Mouse (Mus musculus) neural tube, embryonic 12.5 days (tissue): ENCODE data around the gene Mllt3. TPM values are rescaled to one million over a fixed set of nuclear protein-coding genes. Genes with fewer than 3 reads are reported as not detected.

Experiments
- ATAC-seq: fragments of 200-750 bp; cut with Nextera tagmentation; 2 replicates; pipeline ENCODE4 v1.8.0; 2017; ENCODE audit warnings: low read depth, mild to moderate bottlenecking, moderate TSS enrichment, moderate library complexity; ENCODE audit not compliant: low FRiP score
- H3K27ac ChIP-seq: fragments of 300-500 bp; sonication (generic); 2 replicates; pipeline ENCODE4 v1.5.1; 2016
- H3K27me3 ChIP-seq: fragments of 300-500 bp; sonication (generic); replicated peaks from 2 replicates; pipeline ENCODE4 v1.6.1; 2016; ENCODE audit warnings: mild to moderate bottlenecking
- H3K36me3 ChIP-seq: fragments of 300-500 bp; sonication (generic); 2 replicates; pipeline ENCODE4 v1.6.1; 2016; ENCODE audit warnings: mild to moderate bottlenecking
- H3K4me1 ChIP-seq: fragments of 300-500 bp; sonication (generic); 2 replicates; pipeline ENCODE4 v1.6.1; 2016
- H3K4me2 ChIP-seq: fragments of 300-500 bp; sonication (generic); replicated peaks from 2 replicates; pipeline ENCODE4 v1.6.1; 2016; ENCODE audit warnings: mild to moderate bottlenecking
- H3K4me3 ChIP-seq: fragments of 300-500 bp; sonication (generic); 2 replicates; pipeline ENCODE4 v1.5.1; 2016
- H3K9ac ChIP-seq: fragments of 300-500 bp; sonication (generic); 2 replicates; pipeline ENCODE4 v1.6.1; 2016; ENCODE audit warnings: mild to moderate bottlenecking
- H3K9me3 ChIP-seq: fragments of 300-500 bp; sonication (generic); 2 replicates; pipeline ENCODE4 v1.6.1; 2016; ENCODE audit warnings: mild to moderate bottlenecking
- whole genome bisulfite sequencing: fragments of 180-500 bp; shearing (Covaris S2); methylation state at CpG from one replicate; pipeline ENCODE4 v1.1.7; 2016; 5-methylcytosine and 5-hydroxymethylcytosine counted together
- polyA plus RNA-seq: library from polyadenylated mRNA; unstranded; fragments of >200 nt; fragmentation: Nextera tagmentation; extraction: Ambion mirVana; gene quantifications from 2 replicates; pipeline ENCODE4 v1.2.1, GENCODE M21; 2016

Gene Mllt3
- polyA plus RNA-seq, 1 experiment from 2014 or later, result 76.3 TPM

GRCm38 (mm10) chr4:87901166-87901565, 132.0 kb downstream of the Mllt3 start:
- Histone ChIP-seq H3K27ac (no peak overlapping the region), H3K27me3 (no peaks in the 10 kb centered on the region), H3K36me3 (no peaks in the 10 kb centered on the region), H3K9me3 (no peaks in the 10 kb centered on the region), H3K4me3 (no peak overlapping the region), H3K4me1 (no peaks in the 10 kb centered on the region), H3K4me2 (no peak overlapping the region), H3K9ac (no peak overlapping the region)
- 15% methylated on average over 1 of the region's 1 CpGs for WGBS
- no peak for ATAC-seq

DNA sequence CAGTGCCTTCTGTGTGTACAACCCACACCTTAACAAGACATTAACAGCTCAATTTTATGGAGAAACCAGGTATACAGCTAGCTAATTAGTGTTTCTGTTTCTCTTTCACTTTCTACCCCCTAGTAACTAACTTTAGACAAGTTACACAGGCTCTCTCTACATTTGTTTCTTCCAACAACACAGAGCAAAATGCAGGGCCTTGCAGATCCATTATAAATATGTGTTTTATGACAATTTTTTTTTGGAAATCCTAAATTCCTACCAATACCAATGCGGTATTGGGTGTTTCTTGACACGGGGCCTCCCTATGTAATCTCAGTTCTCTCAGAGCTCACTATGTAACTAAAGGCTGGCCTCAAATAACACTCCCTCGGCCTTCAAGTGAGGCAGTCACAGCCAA, 139.7 kb downstream of the Mllt3 start:
- Histone ChIP-seq H3K27ac (no peak overlapping the region), H3K4me1 (peaks cover 16% of the 10 kb centered on the region), H3K27me3 (no peaks in the 10 kb centered on the region), H3K9me3 (no peaks in the 10 kb centered on the region), H3K36me3 (no peaks in the 10 kb centered on the region), H3K4me3 (no peak overlapping the region), H3K9ac (no peak overlapping the region), H3K4me2 (no peak overlapping the region)
- 89% methylated on average over 3 of the region's 3 CpGs for WGBS
- ATAC-seq, result no peak

DNA sequence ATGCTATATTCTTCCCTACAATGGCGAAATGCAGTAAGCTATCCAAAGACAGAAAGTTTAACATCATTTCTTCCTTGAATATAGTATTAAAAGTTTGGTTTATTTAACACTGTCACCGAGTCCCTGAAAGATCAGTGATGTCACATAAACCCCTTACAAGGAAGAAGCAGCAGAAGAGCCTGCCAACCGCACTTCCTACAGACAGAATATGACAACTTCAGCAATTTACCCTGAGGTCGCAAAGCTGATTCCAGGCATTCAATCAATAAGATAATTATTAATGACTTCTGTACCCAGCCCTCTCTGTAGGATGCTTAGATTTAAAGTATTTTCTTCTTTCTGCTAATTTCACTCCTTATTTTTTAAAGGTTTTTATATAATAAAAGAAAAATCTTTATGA, 140.2 kb downstream of the Mllt3 start:
- 80% methylated on average over 4 of the region's 4 CpGs for WGBS

DNA sequence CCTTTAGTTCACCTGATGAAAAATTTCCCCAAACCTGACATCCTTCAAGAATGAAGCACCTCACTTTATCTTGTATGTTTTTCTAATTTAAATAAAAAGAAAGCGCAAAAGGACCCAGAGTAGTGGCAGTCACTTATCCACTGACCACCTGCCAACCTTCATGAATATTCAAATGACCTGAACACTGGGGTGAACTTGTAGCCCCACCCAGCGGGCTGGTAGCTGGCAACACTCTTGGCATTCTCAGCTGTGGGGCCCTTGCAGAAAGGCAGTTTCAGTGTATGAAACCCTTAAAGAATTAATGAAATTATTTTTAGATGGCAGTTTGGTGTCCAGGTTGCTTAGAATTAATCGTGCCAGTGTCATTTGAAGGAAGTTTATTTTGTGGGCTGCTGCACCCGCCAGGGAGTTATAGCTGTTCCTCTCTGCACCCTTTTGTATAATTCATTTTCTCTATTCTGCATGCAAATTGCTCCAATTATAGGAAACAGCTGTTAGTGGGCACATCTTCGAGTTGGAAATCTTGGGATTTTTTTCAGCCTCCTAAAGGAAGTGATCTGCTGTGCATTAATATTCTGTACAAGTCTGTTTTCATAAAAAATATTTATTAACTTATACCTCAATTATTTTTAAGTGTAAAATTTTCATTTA, 149.8 kb downstream of the Mllt3 start:
- H3K27ac ChIP-seq, result no peak overlapping the region
- no peaks in the 10 kb centered on the region for H3K36me3 ChIP-seq
- H3K9me3 ChIP-seq, result no peaks in the 10 kb centered on the region
- H3K4me2 ChIP-seq, result no peak overlapping the region
- 36% methylated on average over 5 of the region's 5 CpGs for WGBS
- ATAC-seq, result peak; percentile 88
- peaks cover 18% of the 10 kb centered on the region for H3K4me1 ChIP-seq
- H3K9ac ChIP-seq, result no peak overlapping the region
- no peak overlapping the region for H3K4me3 ChIP-seq
- H3K27me3 ChIP-seq, result no peaks in the 10 kb centered on the region

More for the DNA sequence above, 140.2 kb downstream of the Mllt3 start:
- Histone ChIP-seq H3K36me3 (no peaks in the 10 kb centered on the region), H3K4me3 (no peak overlapping the region), H3K9ac (no peak overlapping the region), H3K9me3 (no peaks in the 10 kb centered on the region), H3K4me2 (no peak overlapping the region), H3K4me1 (peaks cover 19% of the 10 kb centered on the region), H3K27me3 (no peaks in the 10 kb centered on the region), H3K27ac (no peak overlapping the region)
- no peak for ATAC-seq

DNA sequence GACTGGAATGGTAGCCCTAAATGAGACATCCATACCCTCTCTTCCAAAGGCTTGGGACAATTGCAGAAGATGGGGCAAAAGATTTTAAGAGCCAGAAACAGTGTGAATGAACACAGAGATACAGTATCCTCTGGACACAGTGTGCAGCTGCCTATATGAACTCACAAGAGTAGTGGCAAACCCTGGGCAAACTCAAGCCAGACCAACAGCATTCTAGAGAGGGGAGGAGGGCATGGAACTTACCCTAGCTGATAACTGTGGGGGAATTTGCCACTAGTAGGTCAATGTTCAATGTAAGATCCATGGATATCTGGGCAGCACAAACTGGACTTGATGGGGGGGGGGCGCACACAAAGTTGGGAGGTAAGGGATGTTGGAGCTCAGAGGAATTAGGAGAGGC, 151.2 kb downstream of the Mllt3 start:
- 93% methylated on average over 1 of the region's 1 CpGs for WGBS
- no peak overlapping the region for H3K4me2 ChIP-seq
- H3K4me3 ChIP-seq, result no peak overlapping the region
- H3K9ac ChIP-seq, result no peak overlapping the region
- peaks cover 15% of the 10 kb centered on the region for H3K4me1 ChIP-seq
- ATAC-seq, result no peak
- no peaks in the 10 kb centered on the region for H3K27me3 ChIP-seq
- H3K36me3 ChIP-seq, result no peaks in the 10 kb centered on the region
- H3K27ac ChIP-seq, result no peak overlapping the region
- H3K9me3 ChIP-seq, result no peaks in the 10 kb centered on the region

DNA sequence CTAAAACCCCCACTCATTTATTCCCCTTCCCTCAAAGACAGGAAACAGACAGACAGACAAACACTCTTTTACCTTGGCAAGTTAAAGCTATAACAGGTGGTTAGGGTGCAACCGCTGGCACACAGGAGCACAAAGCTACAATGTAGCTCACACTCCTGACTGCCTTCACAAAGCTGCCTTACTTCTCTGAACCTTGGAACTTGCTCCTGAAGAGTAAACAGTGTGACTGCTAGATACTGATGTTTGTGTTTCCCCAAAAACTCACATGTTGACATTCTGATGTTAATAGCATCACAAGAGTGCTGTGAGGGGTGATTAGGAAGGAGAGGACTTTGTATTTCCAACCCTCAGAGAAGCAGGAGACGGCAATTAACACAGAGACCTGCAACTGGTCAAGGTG, 151.6 kb downstream of the Mllt3 start:
- WGBS, result 87% methylated on average over 2 of the region's 2 CpGs
- H3K27ac ChIP-seq, result no peak overlapping the region
- H3K4me1 ChIP-seq, result peaks cover 15% of the 10 kb centered on the region
- no peaks in the 10 kb centered on the region for H3K9me3 ChIP-seq
- no peaks in the 10 kb centered on the region for H3K36me3 ChIP-seq
- no peak overlapping the region for H3K4me2 ChIP-seq
- ATAC-seq, result no peak
- H3K4me3 ChIP-seq, result no peak overlapping the region
- no peak overlapping the region for H3K9ac ChIP-seq
- no peaks in the 10 kb centered on the region for H3K27me3 ChIP-seq

DNA sequence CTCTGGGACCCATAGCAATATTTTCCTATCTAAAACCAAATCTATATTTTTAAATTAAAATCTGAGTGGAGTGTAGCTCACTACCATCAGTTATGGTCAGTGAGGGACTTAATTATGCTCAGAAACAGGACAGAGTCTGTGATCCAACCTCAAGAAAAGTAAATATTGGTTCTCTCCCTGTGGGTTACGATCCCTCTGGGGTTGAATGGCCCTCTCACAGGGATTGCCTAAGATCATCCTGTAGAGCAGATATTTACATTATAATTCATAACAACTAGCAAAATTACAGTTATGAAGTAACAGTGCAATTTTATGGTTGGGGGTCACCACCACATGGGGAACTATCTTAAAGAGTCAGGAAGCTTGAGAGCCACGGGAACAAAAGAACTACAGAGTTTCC, 152.9 kb downstream of the Mllt3 start:
- Histone ChIP-seq H3K4me1 (peaks cover 13% of the 10 kb centered on the region), H3K9me3 (no peaks in the 10 kb centered on the region), H3K4me2 (no peak overlapping the region), H3K27me3 (no peaks in the 10 kb centered on the region), H3K27ac (no peak overlapping the region), H3K9ac (no peak overlapping the region), H3K36me3 (no peaks in the 10 kb centered on the region), H3K4me3 (no peak overlapping the region)
- ATAC-seq, result no peak
- WGBS, result 72% methylated on average over 2 of the region's 2 CpGs

- ATAC-seq, result no peak
- Histone ChIP-seq H3K27ac (no peak overlapping the region), H3K36me3 (no peaks in the 10 kb centered on the region; the same call in 1 of the 2 replicates), H3K4me1 (peaks cover 8% of the 10 kb centered on the region; the same call in 1 of the 2 replicates), H3K4me2 (no peak overlapping the region), H3K9ac (no peak overlapping the region), H3K9me3 (no peaks in the 10 kb centered on the region), H3K4me3 (no peak overlapping the region), H3K27me3 (no peaks in the 10 kb centered on the region)
- WGBS, result 90% methylated on average over 6 of the region's 6 CpGs
Observed at GRCm38 (mm10) chr4:87878701-87879100, 154.5 kb downstream of the Mllt3 start.

DNA sequence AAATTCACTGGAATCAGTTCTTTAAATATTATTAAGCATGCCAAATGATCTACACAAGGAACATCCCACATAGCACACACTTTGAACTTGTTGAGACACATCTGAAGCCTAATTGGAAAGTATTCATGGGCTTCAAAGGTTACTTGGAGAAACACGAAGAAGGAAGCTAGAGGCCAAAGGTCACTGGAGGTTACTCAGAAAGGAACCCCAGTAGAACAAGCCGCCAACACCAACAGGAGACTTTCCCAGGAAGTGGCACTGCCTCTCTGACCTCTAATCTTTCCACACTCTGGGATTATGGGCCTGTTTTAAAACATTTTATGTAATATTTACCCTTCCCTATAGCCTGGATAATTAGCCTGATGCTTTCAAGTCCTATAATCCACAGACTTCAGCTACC, 162.6 kb downstream of the Mllt3 start:
- Histone ChIP-seq H3K9ac (no peak overlapping the region), H3K27me3 (no peaks in the 10 kb centered on the region), H3K36me3 (peaks cover 6% of the 10 kb centered on the region; the same call in 1 of the 2 replicates), H3K27ac (no peak overlapping the region), H3K4me2 (no peak overlapping the region), H3K9me3 (no peaks in the 10 kb centered on the region), H3K4me1 (peaks cover 9% of the 10 kb centered on the region), H3K4me3 (no peak overlapping the region)
- 31% methylated on average over 2 of the region's 2 CpGs for WGBS
- no peak for ATAC-seq

DNA sequence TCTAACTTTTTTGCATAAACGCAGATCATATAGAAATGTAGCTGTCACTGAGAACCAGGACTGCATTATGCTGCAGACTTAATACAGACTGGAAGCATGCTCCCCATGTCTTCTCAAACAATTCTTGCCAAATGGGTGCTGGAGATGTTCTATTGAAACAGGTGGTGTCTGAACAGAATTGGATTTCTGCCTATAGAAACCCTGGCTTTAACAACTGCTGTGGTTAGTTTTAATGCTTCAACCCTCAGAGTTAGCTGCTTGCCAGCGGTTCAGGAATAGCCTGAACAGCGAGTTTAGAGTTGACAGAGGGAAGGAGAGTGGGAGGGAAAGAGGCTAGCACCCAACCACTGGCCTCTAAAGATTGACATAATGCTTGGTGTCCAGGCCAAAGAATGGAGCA, 166.6 kb downstream of the Mllt3 start:
- Histone ChIP-seq H3K9me3 (no peaks in the 10 kb centered on the region), H3K27ac (no peak overlapping the region), H3K9ac (no peak overlapping the region), H3K27me3 (no peaks in the 10 kb centered on the region), H3K4me3 (no peak overlapping the region), H3K4me2 (no peak overlapping the region), H3K4me1 (peaks cover 20% of the 10 kb centered on the region), H3K36me3 (no peaks in the 10 kb centered on the region)
- 71% methylated on average over 3 of the region's 3 CpGs for WGBS
- ATAC-seq, result no peak

- Histone ChIP-seq H3K4me1 (peaks cover 20% of the 10 kb centered on the region), H3K9ac (no peak overlapping the region), H3K27me3 (no peaks in the 10 kb centered on the region), H3K36me3 (no peaks in the 10 kb centered on the region), H3K9me3 (no peaks in the 10 kb centered on the region), H3K27ac (no peak overlapping the region), H3K4me2 (no peak overlapping the region), H3K4me3 (no peak overlapping the region)
- ATAC-seq, result no peak
- 16% methylated on average over 3 of the region's 3 CpGs for WGBS
Observed at GRCm38 (mm10) chr4:87865848-87866247, 167.3 kb downstream of the Mllt3 start.

DNA sequence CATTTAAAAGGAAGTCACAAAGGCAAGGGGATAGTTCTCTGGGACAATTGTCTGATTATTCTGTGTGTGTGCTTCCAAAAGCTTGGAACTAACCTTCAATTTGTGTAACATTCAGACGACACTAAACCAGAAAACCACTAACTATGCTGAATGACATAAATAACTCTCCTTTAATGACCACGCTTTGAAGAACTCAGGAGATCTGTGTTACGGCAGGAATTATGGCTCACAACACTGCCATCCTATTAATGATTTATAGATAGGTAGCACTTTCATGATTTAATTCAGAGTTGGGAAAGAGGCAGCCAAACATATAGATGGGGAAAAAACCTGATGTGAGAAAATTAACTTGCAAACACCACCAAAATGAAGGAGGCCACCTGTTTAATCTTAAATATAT, 168.1 kb downstream of the Mllt3 start:
- no peak overlapping the region for H3K27ac ChIP-seq
- H3K27me3 ChIP-seq, result no peaks in the 10 kb centered on the region
- H3K4me3 ChIP-seq, result no peak overlapping the region
- 17% methylated on average over 3 of the region's 3 CpGs for WGBS
- no peak overlapping the region for H3K9ac ChIP-seq
- ATAC-seq, result no peak
- H3K4me1 ChIP-seq, result peaks cover 20% of the 10 kb centered on the region
- H3K9me3 ChIP-seq, result no peaks in the 10 kb centered on the region
- H3K36me3 ChIP-seq, result no peaks in the 10 kb centered on the region
- no peak overlapping the region for H3K4me2 ChIP-seq

DNA sequence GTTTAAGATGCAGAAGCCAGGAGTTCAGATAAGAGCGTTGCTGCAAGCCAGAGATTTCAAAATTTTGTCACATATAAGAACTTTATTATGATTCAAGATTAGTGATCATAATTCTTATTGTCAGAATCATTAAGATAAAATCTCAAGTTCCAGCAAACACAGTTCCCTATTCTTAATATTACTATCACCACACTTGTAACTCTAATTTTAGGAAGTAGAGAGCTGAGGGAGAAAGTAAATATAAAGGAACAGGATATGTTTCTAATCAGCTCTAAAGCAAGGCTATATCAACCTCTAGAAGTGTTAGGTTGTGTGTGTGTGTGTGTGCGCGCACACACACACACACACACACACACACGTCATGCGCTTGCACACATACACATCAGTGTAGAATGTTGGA, 170.0 kb downstream of the Mllt3 start:
- Histone ChIP-seq H3K9ac (no peak overlapping the region), H3K4me1 (peaks cover 20% of the 10 kb centered on the region), H3K27me3 (no peaks in the 10 kb centered on the region), H3K4me3 (no peak overlapping the region), H3K36me3 (no peaks in the 10 kb centered on the region), H3K4me2 (no peak overlapping the region), H3K27ac (no peak overlapping the region), H3K9me3 (no peaks in the 10 kb centered on the region)
- 96% methylated on average over 5 of the region's 5 CpGs for WGBS
- no peak for ATAC-seq
